Mouse (Mus musculus) thymus, adult 2 months (tissue): Measurements from ENCODE around the gene Nrp1.

Experiments
- CTCF ChIP-seq: fragments of 200-500 bp; IDR thresholded peaks from 2 replicates; pipeline ENCODE4 v1.5.1; 2012; ENCODE audit warnings: mild to moderate bottlenecking, control low read depth, low read length, moderate library complexity, borderline replicate concordance; ENCODE audit not compliant: control insufficient read depth, poor library complexity, insufficient read depth; ENCODE audit errors: extremely low read depth
- POLR2A ChIP-seq: fragments of 200-500 bp; IDR thresholded peaks from 2 replicates; pipeline ENCODE4 v1.6.1; 2012; ENCODE audit warnings: mild to moderate bottlenecking, low read length, control low read depth, moderate library complexity; ENCODE audit not compliant: control insufficient read depth, poor library complexity, insufficient read depth; ENCODE audit errors: extremely low read depth

DNA sequence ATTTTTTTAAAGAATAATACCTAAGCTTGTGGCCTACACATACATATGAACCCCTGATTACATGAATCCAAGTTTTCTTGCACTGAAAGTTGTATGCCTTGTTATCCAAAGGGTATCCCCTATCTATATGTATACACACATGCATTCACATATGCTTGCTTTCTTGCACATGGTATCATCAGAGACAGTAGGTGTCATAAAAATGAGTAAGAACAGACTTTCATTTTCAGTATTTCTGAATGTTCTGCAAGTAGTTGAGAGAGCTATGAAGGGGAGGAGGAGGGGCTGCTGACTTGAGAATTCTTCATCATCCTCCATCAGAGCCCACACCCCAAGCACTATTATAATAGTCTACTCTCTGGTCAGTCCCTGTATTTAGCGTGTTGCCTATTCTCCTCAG is 62.0 kb downstream of the Nrp1 start:
- no peak for TF ChIP-seq CTCF
- TF ChIP-seq POLR2A, result no peak
